Mouse (Mus musculus) liver, postnatal 0 days (tissue): Measurements from ENCODE around the gene Hspb8.

Experiments
- CTCF ChIP-seq: sonication (generic); IDR thresholded peaks from 2 replicates; pipeline ENCODE4 v1.5.1; 2016; ENCODE audit warnings: antibody characterized with exemption, low read depth
- EP300 ChIP-seq: IDR thresholded peaks from 2 replicates; pipeline ENCODE4 v1.6.1; 2016; ENCODE audit warnings: antibody characterized with exemption, low read depth, mild to moderate bottlenecking

DNA sequence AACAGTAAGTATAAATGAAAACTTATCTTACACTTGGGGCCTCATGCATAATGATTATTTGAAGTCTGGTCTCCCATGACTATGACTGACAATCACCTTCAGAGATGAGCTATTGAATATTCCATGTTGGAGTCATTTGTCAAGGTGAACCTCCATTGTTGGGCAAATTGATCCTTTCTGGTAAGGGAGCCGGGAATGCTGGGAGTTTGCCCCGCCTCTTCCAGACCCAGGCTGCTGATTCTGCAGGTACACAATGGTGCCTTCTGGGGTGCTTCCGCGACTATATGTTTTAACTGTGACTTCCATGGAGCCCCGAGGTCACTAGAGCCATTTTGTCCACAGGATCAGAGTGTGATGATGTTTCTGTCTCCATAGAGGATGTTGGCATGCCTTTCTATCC is 26.6 kb downstream of the Hspb8 start:
- TF ChIP-seq CTCF, result no peak
- TF ChIP-seq EP300, result no peak
